Mouse (Mus musculus) layer of hippocampus, adult 2 months (tissue): Measurements from ENCODE around the gene Slc6a8. TPM values are rescaled to one million over a fixed set of nuclear protein-coding genes. Genes with fewer than 3 reads are reported as not detected.
A peak's percentile ranks its signal among the peaks of the same experiment; 100 is the strongest.

ENCODE experiments used
- DNase-seq, 2 experiments: peaks; one replicate each; pipeline ENCODE4 v3.0.0; 2022; ENCODE audit warnings: low spot score in 2 of 2
- H3K27ac ChIP-seq: fragments of 200-600 bp; 2 replicates; pipeline ENCODE4 v1.8.1; 2022
- H3K4me3 ChIP-seq: fragments of 200-600 bp; 2 replicates; pipeline ENCODE4 v1.8.1; 2022; ENCODE audit warnings: mild to moderate bottlenecking
- CTCF ChIP-seq: fragments of 200-600 bp; conservative IDR thresholded peaks from 2 replicates; pipeline ENCODE4 v1.8.1; 2022; ENCODE audit warnings: antibody characterized with exemption, mild to moderate bottlenecking, moderate library complexity
- total RNA-seq, 2 experiments: library from RNA; stranded (reverse); gene quantifications; 2 replicates each; pipeline ENCODE4 v1.2.3; 2021

The Slc6a8 gene
- total RNA-seq, 2 experiments from 2014 or later, result 95.0 to 95.5 TPM

- no peak overlapping the region for H3K27ac ChIP-seq
Observed at GRCm38 (mm10) chrX:73700472-73700871, 27.5 kb downstream of the Slc6a8 start.

DNA sequence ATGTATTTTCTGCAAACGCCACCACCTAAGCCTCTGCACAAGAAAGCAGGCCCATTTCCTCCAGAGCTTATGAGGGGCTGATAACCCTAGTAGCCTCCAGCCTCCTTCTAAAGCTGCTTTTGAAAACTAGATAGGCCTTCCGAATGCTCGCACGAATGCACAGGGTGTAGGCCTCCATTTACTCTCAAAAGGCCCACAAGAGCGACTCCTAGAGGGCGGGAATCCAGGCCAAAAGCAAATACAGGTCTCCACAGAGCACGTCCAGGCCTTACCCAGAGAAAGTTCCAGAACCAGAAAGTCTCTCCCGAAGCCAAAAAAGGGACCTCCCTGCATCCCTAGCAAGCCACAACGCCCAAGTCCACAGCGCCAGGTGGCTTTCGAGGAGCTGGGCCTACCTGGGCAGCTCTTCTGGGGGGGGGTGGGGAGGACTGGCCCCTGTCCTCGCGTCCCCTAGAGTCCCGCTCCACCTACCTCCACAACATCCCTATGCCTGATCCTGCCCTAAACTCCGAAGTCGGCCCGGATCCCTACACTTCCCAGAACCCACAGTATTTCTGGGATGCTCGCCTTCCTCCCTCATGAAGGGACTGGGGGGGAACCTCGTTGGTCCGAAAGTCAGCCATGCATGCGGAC lies 42.6 kb downstream of the Slc6a8 start:
- DNase-seq, result peak in 1 of 2 experiments; percentile 11
- H3K27ac ChIP-seq, result peak overlapping the region; percentile 91; the same call in 1 of the 2 replicates
- peak; percentile 42 for TF ChIP-seq CTCF

More at GRCm38 (mm10) chrX:73700472-73700871, 27.5 kb downstream of the Slc6a8 start:
- peak; percentile 58 for TF ChIP-seq CTCF
- DNase-seq, result no peak
- H3K4me3 ChIP-seq, result no peak overlapping the region

GRCm38 (mm10) chrX:73716109-73716661 lies 43.2 kb downstream of the Slc6a8 start, which contains the start of the genes Bcap31 and Abcd1:
Gene Bcap31, minus strand, starts transcription at chrX:73716175.
Gene Abcd1, plus strand, starts transcription at chrX:73716597.
- peak; percentile 87 to 91 for DNase-seq
- Histone ChIP-seq H3K4me3 (peak within 1 kb of the TSS; percentile 59), H3K27ac (peak within 1 kb of the TSS; percentile 91)
- TF ChIP-seq CTCF, result 0 out of 2 replicates have a peak, but pooled peaks have one; percentile 4

More for the DNA sequence above, 42.6 kb downstream of the Slc6a8 start:
- peak overlapping the region; percentile 59 for H3K4me3 ChIP-seq

DNA sequence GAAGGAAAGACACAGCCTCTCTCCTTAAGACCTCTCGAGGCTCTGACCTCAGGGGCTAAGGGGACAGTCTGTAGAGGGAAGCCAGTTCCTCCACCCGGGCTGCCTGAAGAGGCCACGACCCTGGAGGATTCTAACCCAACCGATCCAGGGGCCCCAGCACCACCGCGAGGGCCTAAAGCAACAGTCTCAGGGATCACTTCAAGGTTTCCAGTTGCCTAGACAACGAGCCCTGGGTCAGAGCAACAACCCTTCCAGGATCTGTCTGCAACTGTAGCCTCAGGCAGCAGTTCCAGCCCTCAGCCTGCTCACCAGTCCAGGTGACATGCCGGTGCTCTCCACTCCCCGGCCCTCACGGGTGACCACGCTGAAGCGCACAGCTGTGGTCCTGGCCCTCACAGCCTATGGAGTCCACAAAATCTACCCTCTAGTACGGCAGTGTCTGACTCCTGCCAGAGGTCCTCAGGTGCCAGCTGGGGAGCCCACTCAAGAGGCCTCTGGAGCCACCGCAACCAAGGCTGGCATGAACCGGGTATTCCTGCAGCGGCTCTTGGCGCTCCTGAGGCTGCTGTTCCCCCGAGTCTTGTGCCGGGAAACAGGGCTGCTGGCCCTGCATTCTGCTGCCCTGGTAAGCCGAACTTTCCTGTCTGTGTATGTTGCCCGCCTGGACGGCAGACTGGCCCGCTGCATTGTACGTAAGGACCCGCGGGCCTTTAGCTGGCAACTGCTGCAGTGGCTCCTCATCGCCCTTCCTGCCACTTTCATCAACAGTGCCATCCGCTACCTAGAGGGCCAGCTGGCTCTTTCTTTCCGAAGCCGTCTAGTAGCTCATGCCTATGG lies 44.0 kb downstream of the Slc6a8 start:
- H3K27ac ChIP-seq, result peak overlapping the region; percentile 91
- H3K4me3 ChIP-seq, result peak overlapping the region; percentile 59
- DNase-seq, result no peak
- TF ChIP-seq CTCF, result no peak

DNA sequence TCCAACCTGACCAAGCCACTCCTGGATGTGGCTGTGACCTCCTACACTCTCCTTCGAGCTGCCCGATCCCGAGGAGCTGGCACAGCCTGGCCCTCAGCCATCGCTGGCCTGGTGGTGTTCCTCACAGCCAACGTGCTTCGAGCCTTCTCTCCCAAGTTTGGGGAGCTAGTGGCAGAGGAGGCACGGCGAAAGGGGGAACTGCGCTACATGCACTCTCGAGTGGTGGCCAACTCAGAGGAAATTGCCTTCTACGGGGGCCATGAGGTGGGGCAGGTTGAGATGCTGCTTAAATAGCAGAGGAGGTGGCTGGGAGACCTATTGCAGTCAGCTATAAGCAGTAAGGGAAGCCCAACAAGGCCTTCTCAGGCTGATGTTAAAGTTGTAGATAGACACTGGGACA lies 44.7 kb downstream of the Slc6a8 start:
- Histone ChIP-seq H3K27ac (peak overlapping the region; percentile 91), H3K4me3 (peak overlapping the region; percentile 59)
- DNase-seq, result no peak
- no peak for TF ChIP-seq CTCF

DNA sequence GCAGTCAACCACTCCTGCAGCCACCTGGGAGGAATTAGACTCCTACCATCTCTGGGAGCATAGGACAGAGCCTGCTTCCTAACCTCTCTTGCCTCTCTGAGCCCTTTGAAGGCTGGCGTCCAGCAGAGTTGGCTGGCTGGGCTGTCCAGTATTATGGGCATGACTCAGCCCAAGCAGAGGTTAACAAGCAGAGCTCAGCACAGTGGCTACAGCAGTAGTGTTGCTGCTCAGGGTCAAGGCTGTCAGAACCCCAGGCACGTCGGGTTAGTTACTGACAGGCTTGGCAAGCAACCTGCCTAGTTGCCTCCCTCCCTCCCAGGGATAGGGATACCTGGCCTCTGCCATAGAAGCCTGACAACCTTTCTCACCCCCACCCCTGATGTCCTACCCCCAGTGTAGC lies 45.3 kb downstream of the Slc6a8 start:
- Histone ChIP-seq H3K27ac (peak overlapping the region; percentile 36; the same call in 1 of the 2 replicates), H3K4me3 (no peak overlapping the region; the same call in 1 of the 2 replicates)
- no peak for TF ChIP-seq CTCF
- DNase-seq, result no peak

DNA sequence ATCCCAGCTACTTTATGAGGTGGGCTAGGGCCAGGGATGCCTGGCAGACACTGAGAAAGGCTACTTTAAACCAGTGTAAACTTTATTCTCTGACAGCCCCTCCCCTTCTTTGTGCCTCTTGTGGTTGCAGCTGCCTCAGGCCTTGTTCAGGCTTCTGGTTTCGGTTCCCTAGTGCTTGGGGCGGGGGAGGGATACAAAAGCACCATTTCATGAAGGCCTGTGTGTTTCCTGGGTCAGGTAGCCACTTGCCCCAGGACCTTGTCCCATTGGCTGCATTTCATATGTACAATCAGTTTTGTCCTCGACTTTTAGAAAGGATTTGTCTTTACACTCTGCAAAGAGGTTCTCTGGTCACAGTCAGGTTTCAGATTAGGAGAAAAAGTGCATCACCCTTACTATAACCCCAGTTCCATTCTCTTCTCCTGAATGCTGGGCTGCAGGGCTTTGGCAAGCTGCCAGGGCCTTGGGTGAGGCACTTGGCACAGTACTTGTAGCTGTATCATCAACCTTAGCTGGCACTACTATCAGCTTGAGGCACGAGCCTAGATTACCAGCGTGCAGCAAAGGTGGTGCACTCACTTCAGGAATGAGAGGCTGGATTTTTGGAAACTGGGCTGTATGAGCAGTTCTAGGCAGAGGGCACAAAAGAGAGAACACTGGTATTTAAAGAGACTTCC lies 45.9 kb downstream of the Slc6a8 start:
- Histone ChIP-seq H3K4me3 (no peak overlapping the region; the same call in 1 of the 2 replicates), H3K27ac (peak overlapping the region; percentile 36; the same call in 1 of the 2 replicates)
- no peak for TF ChIP-seq CTCF
- DNase-seq, result no peak

- H3K27ac ChIP-seq, result no peak overlapping the region
- DNase-seq, result no peak
- H3K4me3 ChIP-seq, result no peak overlapping the region
- no peak for TF ChIP-seq CTCF
Observed at GRCm38 (mm10) chrX:73730908-73731307, 58.0 kb downstream of the Slc6a8 start.

Other genes with a start within 250 kb of the Slc6a8 start
- gene Trex2, start 237.8 kb upstream of the Slc6a8 start, total RNA-seq, result not detected
- 10 to 100 TPM in 1 of 2 experiments, 1 to 10 TPM in 1; 8.1 to 11.1 TPM for gene Haus7, start 214.1 kb upstream of the Slc6a8 start, total RNA-seq
- gene Bgn, start 189.5 kb upstream of the Slc6a8 start, total RNA-seq, result 10 to 100 TPM; 15.9 to 19.3 TPM
- 100 to 1,000 TPM; 156 to 158 TPM for gene Atp2b3, start 170.1 kb upstream of the Slc6a8 start, total RNA-seq
- under 1 TPM; 0.20 to 0.25 TPM for gene Dusp9, start 33.7 kb upstream of the Slc6a8 start, total RNA-seq
- 100 to 1,000 TPM; 113 to 125 TPM for gene Pnck, start 13.0 kb upstream of the Slc6a8 start, total RNA-seq
- 10 to 100 TPM; 72.3 to 77.8 TPM for gene Bcap31, start 43.0 kb downstream of the Slc6a8 start, total RNA-seq
- 10 to 100 TPM; 11.2 to 11.8 TPM for gene Abcd1, start 43.4 kb downstream of the Slc6a8 start, total RNA-seq
- 10 to 100 TPM; 11.2 to 12.1 TPM for gene Plxnb3, start 83.9 kb downstream of the Slc6a8 start, total RNA-seq
- gene Srpk3, start 101.3 kb downstream of the Slc6a8 start, total RNA-seq, result 1 to 10 TPM; 3.9 to 4.3 TPM
- gene Idh3g, start 113.7 kb downstream of the Slc6a8 start, total RNA-seq, result 100 to 1,000 TPM; 207 to 209 TPM
- gene Ssr4, start 113.9 kb downstream of the Slc6a8 start, total RNA-seq, result 10 to 100 TPM; 89.1 to 94.1 TPM
- gene Pdzd4, start 151.8 kb downstream of the Slc6a8 start, total RNA-seq, result 100 to 1,000 TPM in 1 of 2 experiments, 10 to 100 TPM in 1; 93.3 to 107 TPM
- not detected for gene Avpr2, start 219.0 kb downstream of the Slc6a8 start, total RNA-seq
- gene L1cam, start 223.0 kb downstream of the Slc6a8 start, total RNA-seq, result 100 to 1,000 TPM; 118 to 139 TPM
- 1 to 10 TPM; 5.3 to 7.2 TPM for gene Arhgap4, start 248.7 kb downstream of the Slc6a8 start, total RNA-seq
- 10 to 100 TPM; 68.0 to 72.0 TPM for gene Naa10, start 248.8 kb downstream of the Slc6a8 start, total RNA-seq